Mouse (Mus musculus) liver, postnatal 0 days (tissue): ENCODE data around the gene Slc47a1. TPM values are rescaled to one million over a fixed set of nuclear protein-coding genes. Genes with fewer than 3 reads are reported as not detected.

Source experiments
- ATAC-seq: fragments of 200-750 bp; cut with Nextera tagmentation; 2 replicates; pipeline ENCODE4 v1.8.0; 2017; ENCODE audit warnings: mild to moderate bottlenecking, moderate library complexity
- DNase-seq: peaks from one replicate; pipeline ENCODE4 v3.0.0-alpha.2; 2016
- H3K27ac ChIP-seq: fragments of 300-500 bp; sonication (generic); 2 replicates; pipeline ENCODE4 v1.5.1; 2014; ENCODE audit warnings: antibody characterized with exemption, moderate library complexity, mild to moderate bottlenecking, low read depth
- H3K27me3 ChIP-seq: fragments of 300-500 bp; sonication (generic); 2 replicates; pipeline ENCODE4 v1.6.1; 2014; ENCODE audit warnings: low read length, control low read depth, mixed read lengths; ENCODE audit not compliant: insufficient read depth
- H3K36me3 ChIP-seq: fragments of 300-500 bp; sonication (generic); replicated peaks from 2 replicates; pipeline ENCODE4 v1.6.1; 2014; ENCODE audit warnings: mild to moderate bottlenecking, control low read depth, low read length, moderate library complexity, mixed read lengths; ENCODE audit not compliant: insufficient read depth
- H3K4me1 ChIP-seq: fragments of 300-500 bp; sonication (generic); 2 replicates; pipeline ENCODE4 v1.6.1; 2014; ENCODE audit warnings: antibody characterized with exemption, mild to moderate bottlenecking, control low read depth; ENCODE audit not compliant: insufficient read depth
- H3K4me2 ChIP-seq: fragments of 300-500 bp; sonication (generic); 2 replicates; pipeline ENCODE4 v1.6.1; 2014; ENCODE audit warnings: low read depth, mild to moderate bottlenecking, low read length, moderate library complexity, mixed read lengths
- H3K4me3 ChIP-seq: fragments of 300-500 bp; sonication (generic); 2 replicates; pipeline ENCODE4 v1.5.1; 2014; ENCODE audit warnings: low read depth, low read length
- H3K9ac ChIP-seq: fragments of 300-500 bp; sonication (generic); replicated peaks from 2 replicates; pipeline ENCODE4 v1.6.1; 2014; ENCODE audit warnings: mild to moderate bottlenecking, moderate library complexity
- H3K9me3 ChIP-seq: fragments of 300-500 bp; sonication (generic); 2 replicates; pipeline ENCODE4 v1.6.1; 2016; ENCODE audit warnings: mild to moderate bottlenecking, control low read depth, low read length, mixed read lengths
- CTCF ChIP-seq: sonication (generic); IDR thresholded peaks from 2 replicates; pipeline ENCODE4 v1.5.1; 2016; ENCODE audit warnings: antibody characterized with exemption, low read depth
- EP300 ChIP-seq: IDR thresholded peaks from 2 replicates; pipeline ENCODE4 v1.6.1; 2016; ENCODE audit warnings: antibody characterized with exemption, low read depth, mild to moderate bottlenecking
- WGBS: fragments of 180-500 bp; shearing (Covaris S2); extraction: QIAGEN DNeasy Blood & Tissue Kit; methylation state at CpG from one replicate; pipeline ENCODE4 v1.1.7; 2014; ENCODE audit not compliant: insufficient replicate concordance; 5-methylcytosine and 5-hydroxymethylcytosine counted together
- polyA plus RNA-seq: library from polyadenylated mRNA; unstranded; fragments of >200 nt; fragmentation: Nextera tagmentation; extraction: Ambion mirVana; gene quantifications from 2 replicates; pipeline ENCODE4 v1.2.1, GENCODE M21; 2015

Gene Slc47a1
- polyA plus RNA-seq, 1 experiment from 2014 or later: 30.2 TPM

DNA sequence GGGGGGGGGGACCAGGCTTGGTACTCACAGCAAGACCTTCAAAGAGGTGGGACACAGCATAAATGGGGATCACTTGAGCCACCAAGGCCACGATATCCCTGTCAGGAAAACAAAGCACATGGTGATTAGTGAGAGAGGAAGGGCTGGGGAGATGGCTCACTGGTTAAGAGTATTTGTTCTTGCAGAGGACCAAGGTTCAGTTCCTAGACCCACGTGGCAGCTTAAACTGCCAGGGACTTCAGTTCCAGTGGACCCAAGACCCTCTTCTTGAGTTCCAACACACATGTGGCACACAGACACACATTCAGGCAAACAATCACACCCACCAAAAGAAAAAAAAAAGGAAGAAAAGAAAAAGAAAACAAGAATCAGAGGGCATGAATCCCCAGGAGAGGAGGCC, 25.1 kb downstream of the Slc47a1 start:
- DNase-seq (no peak), ATAC-seq (no peak)
- no peaks in the 10 kb centered on the region for H3K27me3 ChIP-seq
- H3K27ac ChIP-seq: no peak overlapping the region
- TF ChIP-seq EP300: no peak
- no peak for TF ChIP-seq CTCF
- H3K9ac ChIP-seq: no peak overlapping the region
- 53% methylated on average over 2 of the region's 2 CpGs for WGBS
- no peaks in the 10 kb centered on the region for H3K36me3 ChIP-seq
- H3K4me1 ChIP-seq: peaks cover 8% of the 10 kb centered on the region
- H3K4me2 ChIP-seq: no peak overlapping the region
- no peaks in the 10 kb centered on the region for H3K9me3 ChIP-seq
- H3K4me3 ChIP-seq: no peak overlapping the region

DNA sequence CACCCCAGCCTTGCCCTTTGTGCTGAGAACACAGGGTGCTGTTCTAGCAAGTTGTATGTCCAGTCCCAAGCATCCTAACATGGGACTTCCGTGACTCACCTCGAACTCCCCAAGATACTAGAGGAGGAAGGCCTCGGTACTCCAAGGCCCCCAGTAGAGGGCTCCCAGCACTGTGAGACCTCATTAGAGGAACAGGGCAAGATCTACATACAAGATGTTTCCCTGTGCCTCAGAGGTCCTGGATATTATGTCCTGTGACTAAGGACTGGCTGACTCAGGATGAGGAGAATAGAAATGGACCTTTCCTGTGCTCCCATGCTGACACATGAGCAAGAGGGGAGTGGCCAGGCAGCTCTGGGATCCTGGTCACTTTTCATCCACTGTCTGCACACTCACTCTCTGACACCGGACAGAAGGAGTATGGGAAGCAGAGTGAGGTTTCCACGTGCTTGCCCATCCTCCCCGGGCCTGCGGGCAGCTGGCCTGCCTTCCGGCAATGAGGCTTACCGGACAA, 25.9 kb downstream of the Slc47a1 start:
- Histone ChIP-seq H3K27ac (no peak overlapping the region), H3K36me3 (no peaks in the 10 kb centered on the region), H3K27me3 (no peaks in the 10 kb centered on the region), H3K4me3 (no peak overlapping the region), H3K9ac (no peak overlapping the region), H3K9me3 (no peaks in the 10 kb centered on the region), H3K4me1 (peaks cover 8% of the 10 kb centered on the region), H3K4me2 (no peak overlapping the region)
- DNase-seq: no peak
- WGBS: 56% methylated on average over 9 of the region's 9 CpGs
- ATAC-seq: no peak
- TF ChIP-seq CTCF (peak; percentile 43), EP300 (no peak)

DNA sequence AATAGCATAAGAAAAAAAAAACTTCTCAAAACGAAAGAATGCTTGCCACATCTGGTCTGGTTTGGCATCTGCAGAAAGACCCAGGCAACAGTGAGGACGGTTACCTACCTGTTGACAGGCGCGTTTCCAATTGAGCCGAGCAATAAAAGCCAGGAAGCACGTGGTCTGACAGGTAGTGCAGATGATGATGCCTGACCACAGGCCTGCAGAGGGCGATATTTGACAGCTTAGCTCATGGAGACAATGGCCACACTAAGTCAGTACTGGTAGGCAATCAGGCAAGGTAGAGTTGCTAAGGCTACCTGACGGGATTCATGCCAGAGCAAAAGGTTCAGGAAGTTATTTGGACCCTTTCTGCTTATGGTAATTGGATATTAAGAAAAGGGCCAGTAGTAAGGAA, 28.8 kb downstream of the Slc47a1 start:
- no peak for TF ChIP-seq EP300
- peak; percentile 92 for TF ChIP-seq CTCF
- DNase-seq: peak; percentile 85
- H3K27ac ChIP-seq: no peak overlapping the region
- no peak overlapping the region for H3K4me3 ChIP-seq
- H3K9ac ChIP-seq: no peak overlapping the region
- no peak overlapping the region for H3K4me2 ChIP-seq
- WGBS: 3% methylated on average over 8 of the region's 8 CpGs
- ATAC-seq: peak; percentile 86
- no peaks in the 10 kb centered on the region for H3K36me3 ChIP-seq
- no peaks in the 10 kb centered on the region for H3K9me3 ChIP-seq
- H3K4me1 ChIP-seq: peaks cover 8% of the 10 kb centered on the region
- peaks cover under 1% of the 10 kb centered on the region; the same call in 1 of the 2 replicates for H3K27me3 ChIP-seq

DNA sequence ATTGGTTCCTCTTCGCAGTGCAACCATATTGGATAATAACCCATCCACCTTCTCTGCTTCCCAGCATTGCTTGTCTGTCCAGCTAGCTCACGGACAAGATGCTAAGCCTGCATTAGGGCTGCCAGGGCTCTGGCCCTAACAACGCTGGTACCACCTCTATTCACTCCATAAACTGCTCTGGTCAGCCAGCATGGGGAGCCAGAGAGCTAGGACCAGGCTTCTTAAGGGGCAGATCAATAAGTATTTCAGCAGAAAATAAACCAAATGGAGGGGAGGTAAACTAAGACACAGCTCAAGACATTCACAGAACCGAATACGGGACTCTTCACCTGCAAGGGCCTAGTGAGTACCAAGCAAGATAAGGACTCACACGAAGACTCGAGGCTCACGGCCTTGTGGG, 32.0 kb downstream of the Slc47a1 start:
- H3K27ac ChIP-seq: no peak overlapping the region
- H3K4me1 ChIP-seq: peaks cover 12% of the 10 kb centered on the region
- ATAC-seq (no peak), DNase-seq (no peak)
- no peaks in the 10 kb centered on the region for H3K9me3 ChIP-seq
- no peaks in the 10 kb centered on the region for H3K36me3 ChIP-seq
- TF ChIP-seq EP300 (no peak), CTCF (peak; percentile 31; the same call in 1 of the 2 replicates)
- no peak overlapping the region for H3K4me3 ChIP-seq
- no peak overlapping the region for H3K9ac ChIP-seq
- 60% methylated on average over 8 of the region's 8 CpGs for WGBS
- H3K27me3 ChIP-seq: peaks cover 27% of the 10 kb centered on the region
- no peak overlapping the region for H3K4me2 ChIP-seq

DNA sequence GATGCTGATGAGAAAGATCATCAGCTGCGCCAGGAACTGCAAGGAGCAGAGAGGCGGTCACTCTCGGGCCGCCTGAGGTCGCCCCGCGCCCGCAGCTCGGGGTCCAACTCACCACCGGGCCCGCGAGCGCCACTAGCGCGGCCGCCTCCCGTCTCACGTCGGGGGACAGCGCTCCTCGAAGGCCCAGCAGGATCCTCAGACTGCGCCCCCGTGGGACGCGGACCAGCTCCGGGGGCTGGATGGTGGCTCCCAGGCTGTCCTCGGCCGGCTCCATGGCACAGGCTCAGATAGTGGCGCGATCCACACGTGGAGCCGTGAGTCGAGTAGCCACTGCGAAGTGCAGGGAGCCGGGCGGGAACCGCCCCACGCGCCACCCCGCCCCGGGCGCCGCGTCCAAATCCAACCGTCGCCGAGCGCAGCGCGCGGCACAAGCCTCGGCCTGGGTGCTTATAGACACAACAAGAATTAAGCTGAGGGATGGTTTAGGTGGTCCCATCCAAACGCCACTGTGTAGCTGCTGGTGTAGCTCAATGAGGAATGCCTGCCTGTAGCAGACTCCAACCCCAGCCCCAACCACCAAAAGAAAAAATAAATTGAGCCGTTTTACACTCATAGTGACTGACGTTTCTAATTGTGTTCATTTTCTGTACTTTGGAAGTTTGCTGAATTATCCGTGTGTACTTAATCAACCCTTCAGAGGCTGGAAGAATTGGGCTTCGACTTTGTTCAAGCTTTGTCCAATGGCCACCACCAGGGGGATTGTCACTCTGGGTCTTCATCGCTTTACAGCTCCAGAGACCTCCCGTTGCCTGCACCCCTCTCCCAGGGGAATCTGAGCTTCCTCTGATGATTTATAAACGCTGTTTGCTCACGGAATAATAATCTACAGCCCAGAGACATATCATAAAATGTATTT, 35.4 kb downstream of the Slc47a1 start, which contains the start of gene Slc47a2:
Gene Slc47a2 (minus strand): TSS at position 356 of the 916 bp plus-strand sequence.
- TF ChIP-seq EP300: no peak
- TF ChIP-seq CTCF: peak; percentile 50
- Histone ChIP-seq H3K4me3 (peak within 1 kb of the TSS; percentile 33), H3K27me3 (peaks cover 27% of the 10 kb centered on the region), H3K9me3 (no peaks in the 10 kb centered on the region), H3K36me3 (no peaks in the 10 kb centered on the region), H3K9ac (no peak within 1 kb of the TSS), H3K4me2 (peak within 1 kb of the TSS; percentile 64), H3K27ac (no peak within 1 kb of the TSS), H3K4me1 (peaks cover 12% of the 10 kb centered on the region)
- 5% methylated on average over 55 of the region's 61 CpGs for WGBS
- DNase-seq: no peak
- 0 out of 2 replicates have a peak, but pooled peaks have one; percentile 27 for ATAC-seq

DNA sequence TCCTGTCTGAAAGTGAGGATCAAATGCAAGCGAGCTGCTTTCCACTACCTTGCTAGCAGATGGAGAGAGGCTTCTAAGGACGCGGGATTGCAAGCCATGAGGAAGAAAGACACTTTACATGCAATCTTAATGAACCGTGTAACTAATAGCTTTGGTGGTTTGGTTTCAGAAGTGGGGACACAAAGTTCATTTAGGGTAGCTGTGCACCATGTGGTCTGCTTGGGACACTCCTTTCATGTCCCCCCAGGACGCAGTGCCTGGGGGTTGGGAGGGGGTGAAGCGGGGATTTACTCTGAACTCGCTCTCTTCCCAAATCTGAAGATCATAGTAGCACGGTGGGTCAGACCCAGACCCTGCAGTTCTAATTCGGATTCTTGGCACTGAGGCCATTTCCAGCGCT, 36.2 kb downstream of the Slc47a1 start:
- WGBS: 22% methylated on average over 10 of the region's 10 CpGs
- Histone ChIP-seq H3K36me3 (no peaks in the 10 kb centered on the region), H3K27ac (no peak overlapping the region), H3K27me3 (peaks cover 27% of the 10 kb centered on the region), H3K9me3 (no peaks in the 10 kb centered on the region), H3K4me3 (no peak overlapping the region), H3K4me1 (peaks cover 12% of the 10 kb centered on the region), H3K9ac (no peak overlapping the region), H3K4me2 (peak overlapping the region; percentile 64; the same call in 1 of the 2 replicates)
- DNase-seq: no peak
- no peak for ATAC-seq
- TF ChIP-seq EP300 (no peak), CTCF (no peak)
